Mouse (Mus musculus): ENCODE results near the gene Zfp639.
A peak's percentile ranks its signal among the peaks of the same experiment; 100 is the strongest.

Gene Zfp639

DNA sequence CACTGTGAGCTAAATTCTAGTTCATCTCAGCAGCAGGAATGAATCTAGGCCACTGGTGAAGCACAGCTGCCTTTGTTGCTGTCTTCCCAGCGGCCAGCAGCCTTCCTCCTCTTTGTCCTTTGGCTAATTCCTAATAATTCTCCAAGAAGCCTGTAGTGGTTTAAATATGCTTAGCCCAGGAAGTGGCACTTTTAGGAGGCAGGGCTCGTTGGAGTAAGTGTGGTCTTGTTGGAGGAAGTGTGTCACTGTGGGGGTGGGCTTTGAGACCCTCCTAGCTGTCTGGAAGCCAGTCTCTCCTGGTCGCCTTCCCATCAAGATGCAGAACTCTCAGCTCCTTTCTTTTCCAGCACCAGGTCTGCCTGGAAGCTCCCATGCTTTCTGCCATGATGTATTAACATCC, 4.2 kb upstream of the Zfp639 start:
- DNase-seq (ENCODE audit: low spot score) = no peak

DNA sequence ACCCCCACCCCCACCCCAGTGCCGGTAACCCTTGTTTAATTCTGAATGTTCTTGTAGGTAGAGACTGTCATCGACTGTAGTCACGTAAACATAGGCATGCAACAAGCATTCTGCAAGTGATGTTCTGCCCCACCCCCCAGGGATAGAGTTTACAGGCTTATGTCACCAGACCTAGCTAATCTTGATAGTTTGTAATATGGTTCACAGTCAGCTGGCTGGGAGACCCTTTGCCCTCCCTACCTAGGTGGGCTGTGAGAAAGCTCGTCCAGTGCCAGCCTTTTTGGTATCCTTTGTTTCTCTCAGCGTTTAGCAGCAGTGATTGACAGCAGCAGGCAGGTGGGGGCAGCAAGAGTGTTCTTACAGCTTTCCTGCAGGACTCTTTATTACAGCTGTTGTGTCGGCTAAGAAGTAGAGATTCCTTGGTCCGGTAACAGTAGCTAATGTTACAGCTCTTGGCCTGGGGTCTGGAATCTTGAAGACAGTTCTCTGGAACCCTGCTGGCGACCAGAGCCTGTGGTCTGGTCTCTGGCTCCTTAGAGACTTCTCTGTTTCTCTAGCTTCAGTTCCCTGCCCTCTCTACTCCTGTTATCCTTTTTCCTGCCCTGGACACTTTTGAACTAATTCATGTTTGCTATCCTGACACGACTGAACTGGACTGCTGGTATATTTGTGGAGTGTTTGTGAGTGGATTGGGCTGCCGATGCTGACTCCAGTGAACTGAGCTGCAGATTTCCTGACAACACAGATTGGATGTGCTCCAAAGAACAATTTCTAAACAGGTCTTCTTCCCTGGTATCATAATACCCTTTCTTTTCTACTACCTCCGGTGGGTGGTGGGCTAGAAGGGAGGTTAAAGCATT, 3.5 kb upstream of the Zfp639 start:
- DNase-seq (ENCODE audit: low spot score) = no peak

DNA sequence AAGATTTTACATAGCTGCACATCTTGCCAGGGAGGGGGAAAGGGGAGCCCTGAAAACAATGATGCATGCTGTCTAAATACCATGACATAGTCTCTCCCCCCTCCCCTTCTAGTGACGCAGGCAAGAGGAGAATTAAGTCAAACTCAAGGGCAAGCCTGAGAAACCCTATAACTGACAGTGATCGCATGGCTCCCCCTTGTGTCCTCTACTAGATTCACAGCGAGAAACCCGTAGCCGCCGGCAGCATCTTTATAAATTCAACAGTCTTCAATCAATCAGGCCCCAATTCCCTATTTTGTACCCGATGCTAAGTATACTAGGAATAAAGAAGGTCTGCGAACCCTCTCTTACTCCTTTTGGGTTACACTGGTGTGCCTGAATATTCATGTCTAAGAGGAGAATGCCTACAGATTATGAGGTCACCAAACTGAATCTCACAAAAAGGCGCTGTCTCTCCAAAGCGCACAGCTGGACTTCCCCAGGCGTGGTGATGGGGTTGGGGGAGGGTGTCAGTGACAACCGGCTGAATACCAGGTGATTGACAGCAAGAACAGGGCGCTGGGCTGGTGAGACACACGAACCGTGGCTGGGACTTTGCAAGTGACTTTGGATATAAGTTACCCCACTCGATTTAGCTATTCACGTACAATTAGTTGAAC, 1.3 kb upstream of the Zfp639 start:
- no peak for DNase-seq (ENCODE audit: low spot score)

DNA sequence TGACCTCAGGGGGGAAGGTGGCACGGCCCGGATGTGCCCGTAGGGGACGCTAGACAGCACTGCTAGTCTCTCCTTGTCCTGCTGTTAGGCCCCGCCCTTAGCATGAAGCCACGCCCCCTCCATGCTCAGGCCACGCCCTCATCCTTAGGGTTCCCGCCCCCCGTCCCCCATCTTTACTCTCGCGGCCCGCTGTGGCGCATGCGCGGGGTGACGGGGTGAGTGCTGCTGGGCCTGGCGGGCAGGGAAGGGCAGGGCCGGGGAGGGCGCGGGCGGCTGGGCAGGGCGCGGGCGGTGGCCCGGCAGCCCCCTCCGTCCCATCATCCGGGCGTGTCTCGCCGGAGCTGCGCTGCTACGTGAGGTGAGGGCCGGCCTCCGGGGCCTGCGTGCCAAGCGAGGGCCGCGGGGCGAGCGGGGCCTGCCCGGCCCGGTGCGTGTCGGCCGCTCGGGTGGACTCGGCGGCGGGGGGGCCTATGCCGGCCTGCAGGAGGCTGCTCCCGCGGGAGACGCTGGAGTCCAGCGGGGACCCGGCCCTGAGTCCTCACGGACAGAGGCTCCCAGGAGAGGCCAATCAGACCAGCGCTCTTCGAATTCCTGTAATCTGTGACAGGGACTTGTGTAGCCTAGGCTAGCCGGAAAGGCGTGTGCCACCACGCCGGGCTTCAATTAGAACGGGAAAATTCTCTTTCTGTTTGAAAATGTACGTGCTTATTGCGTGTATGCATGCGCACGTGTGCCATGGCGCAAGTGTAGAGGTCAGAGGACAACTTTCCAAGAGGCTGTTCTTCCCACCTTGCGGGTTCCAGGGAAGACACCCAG, 524 bp downstream of the Zfp639 start:
- peak; percentile 93 for DNase-seq (ENCODE audit: low spot score)

DNA sequence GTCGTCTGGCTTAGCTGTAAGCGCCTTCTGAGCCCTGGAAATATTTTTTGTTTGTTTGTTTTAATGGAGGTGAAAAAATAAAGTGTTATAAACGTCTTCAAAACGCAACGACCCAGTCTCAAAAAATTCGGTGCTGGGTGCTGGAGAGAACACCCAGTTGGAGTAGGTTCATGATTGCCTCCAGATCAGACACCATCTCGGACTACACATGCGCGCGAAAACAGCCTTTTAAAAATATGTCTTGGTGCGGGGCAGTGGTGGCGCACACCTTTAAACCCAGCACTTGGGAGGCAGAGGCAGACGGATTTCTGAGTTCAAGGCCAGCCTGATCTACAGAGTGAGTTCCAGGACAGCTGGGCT, 1.1 kb downstream of the Zfp639 start:
- DNase-seq (ENCODE audit: low spot score) = no peak

DNA sequence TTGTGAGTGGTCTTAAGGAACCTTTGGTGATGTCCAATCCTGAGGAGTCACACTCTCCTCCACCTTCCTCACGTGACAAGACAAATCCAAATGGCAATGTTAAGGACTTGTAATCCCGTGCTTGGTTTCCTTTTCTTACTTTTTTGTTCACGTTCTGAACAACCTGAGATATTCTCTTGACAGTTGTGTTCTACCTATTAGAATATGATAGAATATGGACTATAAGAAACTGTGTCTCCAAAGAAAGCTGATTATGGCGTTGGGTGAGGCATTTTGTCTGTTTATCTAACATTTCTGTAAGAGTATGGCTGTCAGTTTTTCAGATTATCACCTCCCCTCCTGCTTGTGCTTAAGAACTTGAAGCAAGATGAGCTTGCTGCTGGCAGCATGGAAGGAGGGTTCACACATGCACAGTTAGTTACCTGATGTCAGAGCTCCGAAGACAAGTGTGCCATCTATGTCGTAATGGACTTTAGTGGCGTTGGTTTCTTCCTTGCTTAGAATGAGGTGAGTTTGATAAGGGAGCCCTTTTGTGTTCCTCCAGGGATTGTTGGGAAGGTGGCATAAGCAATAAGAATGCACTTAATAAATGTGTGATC, 2.7 kb downstream of the Zfp639 start:
- no peak for DNase-seq (ENCODE audit: low spot score)

DNA sequence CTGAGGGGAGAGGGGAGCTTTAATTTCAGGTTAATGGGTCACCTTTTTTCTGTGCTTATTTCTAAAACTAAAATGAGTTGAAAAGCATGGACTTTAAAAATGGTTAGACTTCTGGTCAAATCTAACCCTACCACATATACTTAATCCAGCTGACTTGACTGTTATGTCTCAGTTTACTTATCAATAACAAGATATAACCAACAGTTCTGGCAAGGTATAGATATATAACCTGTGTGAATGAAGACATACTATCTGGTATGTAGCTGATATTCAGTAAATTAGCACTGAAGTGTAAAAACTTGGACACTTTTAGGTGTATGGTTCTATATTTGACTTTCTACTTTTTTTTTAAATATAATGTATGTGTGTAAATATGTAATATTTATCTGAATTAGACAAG, 3.5 kb downstream of the Zfp639 start:
- no peak for DNase-seq (ENCODE audit: low spot score)

DNA sequence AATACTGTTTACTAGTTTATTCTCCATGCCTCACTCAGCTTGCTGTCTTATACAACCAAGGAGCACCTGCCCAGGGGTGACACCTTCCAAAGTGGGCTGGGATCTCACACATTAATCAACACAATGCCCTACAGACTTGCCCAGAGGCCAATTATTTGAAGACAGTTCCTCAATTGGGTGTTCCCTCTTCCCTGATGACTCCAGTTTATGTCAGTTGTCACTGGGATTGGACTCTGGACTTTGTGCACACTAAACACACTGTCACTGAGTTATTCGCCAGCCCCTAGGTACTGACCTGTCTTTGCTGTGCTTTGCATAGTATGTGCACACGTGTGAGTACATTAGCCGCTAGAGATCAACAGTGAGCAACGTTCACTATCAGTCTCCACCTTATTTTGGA, 17.1 kb downstream of the Zfp639 start:
- no peak for DNase-seq (ENCODE audit: low spot score)

DNA sequence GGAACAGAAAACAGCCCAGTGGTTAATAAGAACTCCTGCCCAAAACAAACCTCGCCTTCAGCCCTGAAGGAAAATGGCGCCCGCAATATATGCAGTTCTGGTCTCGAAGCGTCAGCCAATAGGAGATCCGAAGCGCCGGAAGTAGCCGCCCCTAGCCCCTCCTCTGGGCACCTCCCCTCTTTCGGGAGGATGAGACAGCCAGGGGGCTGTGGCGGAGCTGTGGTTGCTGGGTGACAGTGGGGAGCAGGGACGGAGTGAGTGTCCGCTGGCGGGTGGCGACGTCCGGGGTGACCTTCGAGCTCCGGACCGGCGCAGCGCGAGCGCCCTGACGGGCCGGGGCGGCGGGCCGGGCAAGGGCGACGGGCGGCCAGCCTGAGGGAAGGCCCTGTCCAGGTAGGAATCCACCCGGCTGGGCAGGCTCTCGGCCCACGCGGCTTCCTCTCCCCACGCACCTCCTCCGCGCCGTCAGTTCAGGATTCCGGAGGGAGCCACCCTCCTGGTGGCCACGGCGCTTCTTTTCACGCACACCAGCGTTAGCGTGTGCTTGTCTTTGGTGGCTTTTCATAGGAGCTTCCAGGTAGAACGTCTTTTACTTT, 19.3 kb downstream of the Zfp639 start, which contains the start of gene Mfn1:
Mfn1 (plus strand) TSS at position 163 of the 596 bp plus-strand sequence.
- DNase-seq (ENCODE audit: low spot score) = peak; percentile 63

DNA sequence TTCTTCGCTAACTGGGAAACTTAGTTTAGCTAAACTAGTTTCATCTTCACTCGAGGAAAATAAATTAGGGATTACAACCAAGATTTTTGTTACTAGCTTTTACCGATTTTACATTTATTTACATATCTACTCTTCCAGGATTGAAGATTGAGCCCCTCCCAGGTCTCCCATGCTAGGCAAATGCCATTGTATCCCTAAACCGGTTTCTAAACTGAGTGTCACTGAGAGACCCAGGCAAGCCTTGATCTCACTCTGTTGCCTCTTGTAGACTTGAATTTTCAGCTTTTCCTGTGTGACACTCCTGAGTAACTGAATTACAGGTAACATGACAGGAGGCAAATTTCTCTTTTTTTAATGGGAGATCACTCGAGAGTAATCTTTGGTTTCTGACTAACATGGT, 20.0 kb downstream of the Zfp639 start:
- no peak for DNase-seq (ENCODE audit: low spot score)

DNA sequence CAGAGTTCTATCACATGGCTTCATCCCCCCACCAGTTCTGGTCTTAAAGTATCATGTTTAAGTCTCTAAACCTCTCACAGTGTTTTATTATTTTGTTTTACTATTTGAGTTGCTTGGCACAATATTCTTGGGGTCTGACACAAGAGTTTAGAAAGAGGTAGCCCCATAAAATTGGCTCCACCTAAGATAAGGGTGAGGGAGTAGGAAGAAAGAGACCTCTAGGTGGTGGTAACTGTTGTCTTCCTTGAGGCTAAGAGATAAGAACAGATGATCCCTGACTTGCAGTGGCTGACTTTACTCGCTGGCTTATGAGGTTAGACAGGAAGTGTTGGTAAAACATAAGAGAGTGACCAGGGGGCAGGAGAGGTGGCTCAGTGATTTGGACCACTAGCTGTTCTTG, 25.6 kb downstream of the Zfp639 start:
- DNase-seq (ENCODE audit: low spot score) = no peak

DNA sequence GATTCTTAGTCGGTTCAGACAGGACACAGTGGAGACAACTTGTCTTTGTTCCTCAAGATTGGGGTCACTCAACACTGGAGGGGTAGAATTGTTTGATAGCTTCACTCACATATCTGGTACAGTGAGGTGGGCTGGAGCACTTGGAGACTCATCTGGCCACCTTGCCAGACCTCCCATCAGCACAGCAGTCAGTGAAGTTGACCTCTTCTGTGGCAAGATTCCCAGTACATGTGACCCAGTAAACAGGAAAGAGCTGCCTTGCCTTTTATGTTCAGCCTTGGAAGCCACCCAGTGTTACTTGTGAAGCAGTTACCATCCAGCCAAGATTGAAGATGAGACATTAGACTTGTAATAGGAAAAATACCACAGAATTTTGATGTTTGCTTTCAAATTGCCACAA, 27.5 kb downstream of the Zfp639 start:
- DNase-seq (ENCODE audit: low spot score) = no peak

DNA sequence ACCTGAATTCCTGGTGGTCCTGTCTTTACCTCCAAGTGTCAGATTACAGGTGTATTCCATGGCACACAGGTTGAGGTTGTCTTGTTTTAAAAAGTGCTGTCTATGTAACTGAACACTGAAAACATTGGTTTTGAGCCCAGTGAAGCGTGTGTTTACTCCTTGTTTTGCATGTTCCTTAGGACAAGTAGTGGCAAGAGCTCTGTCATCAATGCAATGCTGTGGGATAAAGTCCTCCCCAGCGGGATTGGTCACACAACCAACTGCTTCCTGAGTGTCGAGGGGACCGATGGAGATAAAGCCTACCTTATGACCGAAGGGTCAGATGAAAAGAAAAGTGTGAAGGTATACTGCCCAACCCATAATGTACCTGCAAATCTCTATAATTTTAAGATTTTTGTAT, 28.0 kb downstream of the Zfp639 start:
- no peak for DNase-seq (ENCODE audit: low spot score)

DNA sequence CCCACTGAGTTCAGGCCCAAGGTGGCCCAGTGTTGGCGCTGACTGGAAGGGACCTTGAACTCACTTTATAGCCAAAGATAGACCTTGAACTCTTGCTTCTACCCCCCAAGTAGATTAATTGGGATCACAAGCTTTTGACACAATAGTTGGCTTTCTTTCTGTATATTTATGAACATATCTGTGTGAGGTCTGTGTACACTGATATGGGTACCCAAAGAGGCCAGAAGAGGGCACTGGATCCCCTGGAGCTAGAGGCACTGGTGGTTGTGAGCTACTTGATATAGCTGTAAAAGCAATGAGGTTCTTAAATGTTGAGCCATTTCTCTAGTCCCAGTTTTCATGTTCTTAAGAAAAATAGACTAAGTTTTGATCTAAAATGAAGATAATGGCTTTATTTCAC, 43.0 kb downstream of the Zfp639 start:
- no peak for DNase-seq (ENCODE audit: low spot score)

DNA sequence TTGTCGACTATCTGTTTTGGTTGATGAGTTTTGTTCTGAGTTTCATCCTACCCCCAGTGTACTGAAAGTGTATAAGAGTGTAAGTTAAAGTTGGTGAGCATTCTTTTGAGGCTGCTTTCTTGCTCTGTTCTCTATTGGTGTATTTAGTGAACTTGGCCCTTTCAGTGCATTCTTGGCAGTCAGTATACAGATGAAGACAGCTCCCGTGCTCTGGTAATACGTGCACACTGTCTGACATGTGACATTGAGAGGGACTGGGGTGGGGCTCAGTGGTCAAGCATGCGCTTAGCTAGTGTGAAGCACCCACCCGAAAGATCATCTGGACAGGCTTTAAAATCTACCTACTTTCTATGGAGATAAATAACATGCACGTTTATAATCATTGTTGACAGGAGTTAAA, 53.3 kb downstream of the Zfp639 start:
- no peak for DNase-seq (ENCODE audit: low spot score)

Data from urinary bladder, postnatal 10 days (tissue).